Mouse (Mus musculus): ENCODE results near the gene Tsc22d3. TPM values are rescaled to one million over a fixed set of nuclear protein-coding genes. Genes with fewer than 3 reads are reported as not detected.

The Tsc22d3 gene
- 7.1 and 15.9 TPM in 2 replicates for total RNA-seq (2015; ENCODE audit: low replicate concordance)
- total RNA-seq (2017; ENCODE audit: low replicate concordance), result 4.9 and 15.8 TPM in 2 replicates

DNA sequence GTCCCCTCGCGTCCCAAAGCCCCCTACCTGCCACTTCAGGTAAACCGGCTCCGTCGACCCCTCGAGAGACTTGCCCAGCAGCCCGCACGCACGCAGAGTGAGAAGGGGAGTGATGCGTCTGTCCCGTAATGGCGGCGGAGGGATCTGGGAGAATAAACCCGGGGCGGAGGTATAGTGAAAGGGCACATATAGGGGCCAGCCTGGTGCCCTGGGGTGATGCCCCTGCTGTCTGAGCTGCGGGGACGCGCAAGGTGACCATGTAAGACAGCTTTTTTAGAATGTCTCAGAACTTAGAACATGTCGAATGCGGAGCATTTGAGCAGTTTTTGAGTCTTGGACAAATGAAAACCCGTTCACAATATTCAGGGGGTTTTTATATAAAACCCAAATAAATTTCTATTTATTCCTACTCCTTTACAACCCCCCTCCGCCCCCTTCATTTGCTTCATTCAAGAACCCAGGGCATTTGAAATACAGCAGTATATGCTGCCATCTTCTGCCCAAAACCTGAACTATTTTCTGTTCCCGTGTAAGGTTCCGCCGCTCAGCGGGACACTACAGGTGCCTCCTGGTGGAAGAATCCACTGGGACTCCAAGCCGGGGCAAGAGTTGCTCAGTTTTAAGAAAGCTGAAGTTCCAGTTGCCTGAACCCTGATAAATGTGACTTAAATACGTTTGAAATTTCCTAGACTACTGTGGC is at the start of gene Tsc22d3:
Tsc22d3 (minus strand) TSS at position 250 of the 700 bp plus-strand sequence.
- peak; percentile 76 for ATAC-seq (replicated peaks; ENCODE audit: low FRiP score, poor library complexity, severe bottlenecking)

DNA sequence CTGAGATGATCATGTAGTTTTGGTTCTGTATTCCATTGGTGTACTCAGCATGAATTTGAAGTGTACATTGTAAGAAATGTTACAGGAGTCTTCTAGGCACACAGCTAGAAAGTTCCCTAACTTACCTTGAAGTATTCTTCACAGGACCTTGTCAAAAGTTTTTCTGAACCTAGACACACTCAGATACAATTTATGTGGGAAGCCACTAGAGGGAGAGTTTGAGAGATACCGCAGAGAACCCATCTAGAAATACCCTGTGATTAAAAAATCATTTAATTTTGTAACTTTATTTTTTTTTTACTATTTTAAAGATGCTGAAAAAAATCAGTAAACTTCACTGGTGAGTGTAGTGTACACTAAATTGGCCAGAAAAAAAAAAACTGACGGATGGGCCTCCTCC is 39.1 kb upstream of the Tsc22d3 start:
- ATAC-seq (replicated peaks; ENCODE audit: low FRiP score, poor library complexity, severe bottlenecking), result no peak

DNA sequence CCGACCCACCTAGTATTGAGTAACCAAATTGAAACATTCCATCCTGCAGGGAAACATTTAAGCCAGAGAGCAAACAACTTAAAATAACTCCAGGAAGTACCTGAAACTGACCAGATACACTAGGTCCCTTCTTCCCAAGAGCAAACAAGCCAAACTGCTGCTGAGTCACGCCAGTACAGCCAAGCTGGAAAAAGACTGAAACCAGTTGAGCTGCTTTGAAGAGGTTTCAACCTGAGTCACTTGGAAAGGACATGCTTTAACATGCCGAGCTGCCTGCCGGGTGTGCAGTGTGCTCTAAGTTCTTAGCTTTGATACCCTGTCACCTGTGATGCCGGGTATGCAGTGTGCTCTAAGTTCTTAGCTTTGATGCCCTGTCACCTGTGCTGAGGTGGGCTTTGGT is 37.6 kb upstream of the Tsc22d3 start:
- ATAC-seq (replicated peaks; ENCODE audit: low FRiP score, poor library complexity, severe bottlenecking), result no peak

DNA sequence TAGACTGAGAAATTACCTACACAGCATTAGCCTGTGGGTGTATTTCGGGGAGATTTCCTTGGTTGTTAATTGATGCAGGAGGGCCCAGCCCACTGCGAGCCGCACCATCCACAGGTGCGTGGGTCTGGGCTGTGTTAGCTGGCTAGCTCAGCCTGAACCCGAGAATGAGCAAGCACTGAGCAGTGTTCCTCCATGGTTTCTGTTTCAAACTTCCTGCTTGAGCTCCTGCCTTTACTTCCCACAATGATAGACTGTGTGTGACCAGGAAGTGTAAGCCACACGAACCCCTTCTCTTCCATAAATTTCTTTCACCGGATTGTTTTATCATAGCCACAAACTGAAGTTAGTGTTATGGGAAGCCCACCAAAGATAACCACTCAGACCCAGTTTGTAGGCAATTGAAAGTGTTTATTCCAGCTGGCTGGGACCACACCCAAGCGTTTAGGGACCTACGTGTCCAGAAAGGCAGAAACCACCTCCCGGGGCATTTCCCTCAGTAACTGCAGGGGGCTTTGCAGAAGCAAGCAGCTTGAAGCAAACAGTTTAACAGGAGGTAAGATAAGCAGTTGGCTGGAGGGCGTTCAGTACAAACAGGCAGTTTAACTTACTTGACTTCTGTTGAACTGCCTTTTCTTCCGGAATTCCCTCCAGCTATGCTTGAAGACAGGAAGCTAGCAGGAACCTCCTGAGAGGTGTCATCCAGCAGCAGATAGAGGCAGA is 24.6 kb upstream of the Tsc22d3 start:
- ATAC-seq (replicated peaks; ENCODE audit: low FRiP score, poor library complexity, severe bottlenecking), result no peak

DNA sequence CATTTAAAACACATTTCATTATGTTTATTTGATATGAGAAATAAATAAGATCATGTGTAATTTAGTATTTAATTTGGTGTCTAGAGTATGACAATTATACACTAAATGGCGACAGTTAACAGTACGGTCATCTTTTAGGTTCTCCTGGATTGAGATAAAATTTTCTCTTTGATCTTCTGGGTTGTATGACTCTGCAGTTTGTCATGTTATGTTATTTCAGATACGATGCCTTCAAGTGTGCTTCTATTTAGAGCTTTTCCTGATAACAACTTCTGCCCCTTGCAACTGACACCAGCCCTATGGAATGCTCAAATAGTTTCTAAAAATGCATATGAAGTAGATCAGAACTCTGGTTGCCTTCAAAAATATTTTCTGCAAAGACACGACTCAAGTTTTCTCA is 9.5 kb upstream of the Tsc22d3 start:
- ATAC-seq (replicated peaks; ENCODE audit: low FRiP score, poor library complexity, severe bottlenecking), result no peak

DNA sequence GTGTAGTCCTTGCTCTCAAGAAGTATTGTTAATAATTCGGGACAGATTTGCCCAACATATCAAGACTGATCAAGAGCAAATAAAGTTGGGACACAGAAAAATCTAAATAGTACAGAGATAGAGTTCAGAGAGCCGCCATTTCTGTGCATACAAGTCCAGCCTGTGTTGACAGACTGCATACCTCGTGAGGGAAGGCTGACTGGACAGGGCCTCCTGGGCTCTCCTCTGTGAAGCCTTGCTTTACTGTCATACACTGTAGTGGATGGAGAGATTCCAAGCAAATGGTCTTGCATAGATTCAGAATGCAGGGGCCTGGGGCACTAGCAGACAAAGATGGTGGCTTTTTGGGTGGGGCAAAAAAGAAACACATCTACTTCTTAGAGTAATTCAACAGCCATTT is 1.4 kb upstream of the Tsc22d3 start:
- ATAC-seq (replicated peaks; ENCODE audit: low FRiP score, poor library complexity, severe bottlenecking), result no peak

DNA sequence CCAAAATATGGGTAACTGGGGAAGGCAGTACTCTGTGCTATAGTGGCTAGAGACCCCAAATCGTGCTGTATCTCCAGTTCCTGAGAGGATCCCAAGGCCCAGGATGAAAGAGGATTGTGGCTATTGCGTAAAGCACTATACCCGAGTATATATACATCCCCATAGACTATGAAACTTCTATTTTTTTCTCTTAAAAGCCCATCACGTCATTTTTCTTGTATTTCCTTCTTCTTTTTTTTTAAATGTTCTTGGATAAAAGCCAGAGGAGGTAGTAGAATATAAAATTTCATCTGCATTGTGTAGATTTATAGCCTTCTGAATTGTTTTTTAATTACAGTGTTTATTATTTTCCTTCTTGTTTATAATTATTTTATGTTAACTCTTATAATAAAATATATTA is 852 bp upstream of the Tsc22d3 start:
- ATAC-seq (replicated peaks; ENCODE audit: low FRiP score, poor library complexity, severe bottlenecking), result no peak

DNA sequence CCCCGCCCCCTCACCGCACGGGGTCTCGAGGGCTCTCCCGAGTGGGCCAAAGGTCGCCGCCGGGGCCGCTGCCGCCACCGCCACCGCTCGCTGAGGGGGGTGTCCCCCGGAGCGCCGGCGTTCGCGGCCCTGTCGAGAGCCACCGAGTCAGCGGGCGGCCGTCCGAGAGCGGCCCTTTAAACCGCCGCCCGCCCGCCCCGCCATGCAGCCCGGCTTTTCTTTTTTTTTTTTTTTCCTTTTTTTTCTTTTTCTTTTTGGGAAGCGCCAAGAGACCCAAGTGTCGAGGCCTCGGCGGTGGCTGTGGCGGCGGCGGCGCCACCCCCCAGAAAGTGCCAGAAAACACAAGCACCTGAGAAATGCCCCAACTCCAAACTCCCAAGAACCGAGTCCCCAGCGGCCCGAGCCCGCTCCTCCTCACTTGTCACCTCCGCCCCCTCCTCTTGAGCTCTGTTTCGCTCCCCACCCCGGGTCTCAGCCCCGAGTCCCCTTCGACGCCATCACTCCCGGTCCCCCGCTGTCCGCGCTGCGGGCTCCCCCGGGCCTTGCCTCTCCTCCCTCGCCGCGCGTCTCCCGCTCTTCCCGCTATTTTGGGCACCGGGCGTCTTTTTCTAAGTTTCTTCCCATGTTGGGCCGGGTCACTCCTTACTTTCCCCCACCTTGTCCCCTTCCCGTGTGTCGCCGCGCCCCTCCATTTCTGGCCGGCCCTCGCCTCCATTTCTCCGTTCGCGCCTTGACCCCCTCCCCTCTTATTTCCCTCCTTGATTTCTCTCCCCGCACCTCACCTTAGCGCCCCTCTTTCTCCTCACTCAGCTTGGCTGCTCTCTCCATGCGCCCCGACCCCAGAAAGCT is 674 bp downstream of the Tsc22d3 start:
- no peak for ATAC-seq (replicated peaks; ENCODE audit: low FRiP score, poor library complexity, severe bottlenecking)

DNA sequence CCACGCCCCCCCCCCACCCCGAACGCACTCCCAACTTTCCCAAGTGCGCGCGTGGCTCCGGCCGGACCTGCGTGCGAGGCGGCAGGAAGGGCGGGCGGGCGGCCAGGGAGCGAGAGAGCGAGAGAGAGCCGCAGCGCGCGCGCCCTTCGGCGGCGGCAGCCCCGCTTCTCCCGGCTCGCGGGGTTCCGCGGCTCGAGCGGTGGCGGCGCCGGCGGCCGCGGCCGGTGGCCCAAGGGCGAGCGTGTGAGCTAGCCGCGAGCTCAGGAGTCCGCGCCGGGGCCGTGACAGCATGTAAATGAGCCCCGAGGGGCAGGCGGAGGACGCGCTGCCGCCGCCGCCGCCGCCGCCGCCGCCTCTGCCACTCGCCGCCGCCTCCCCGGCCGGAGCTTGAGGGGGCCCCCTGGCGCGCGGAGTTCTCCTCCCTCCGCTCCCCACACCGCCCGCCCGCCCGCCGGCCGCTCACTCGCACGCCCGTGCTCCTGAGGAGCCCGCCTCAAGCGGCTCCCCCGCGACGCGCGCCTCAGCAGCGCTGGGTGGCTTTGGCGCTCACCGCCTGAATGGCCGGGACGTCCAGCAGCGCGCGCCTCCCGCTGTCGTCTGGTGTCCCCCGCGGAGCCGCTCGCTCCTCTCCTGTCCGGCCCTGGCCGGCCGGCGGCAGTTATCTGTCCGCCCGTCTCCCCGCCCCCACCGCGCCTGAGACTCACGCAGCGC is 1.5 kb downstream of the Tsc22d3 start:
- ATAC-seq (replicated peaks; ENCODE audit: low FRiP score, poor library complexity, severe bottlenecking), result peak; percentile 80

DNA sequence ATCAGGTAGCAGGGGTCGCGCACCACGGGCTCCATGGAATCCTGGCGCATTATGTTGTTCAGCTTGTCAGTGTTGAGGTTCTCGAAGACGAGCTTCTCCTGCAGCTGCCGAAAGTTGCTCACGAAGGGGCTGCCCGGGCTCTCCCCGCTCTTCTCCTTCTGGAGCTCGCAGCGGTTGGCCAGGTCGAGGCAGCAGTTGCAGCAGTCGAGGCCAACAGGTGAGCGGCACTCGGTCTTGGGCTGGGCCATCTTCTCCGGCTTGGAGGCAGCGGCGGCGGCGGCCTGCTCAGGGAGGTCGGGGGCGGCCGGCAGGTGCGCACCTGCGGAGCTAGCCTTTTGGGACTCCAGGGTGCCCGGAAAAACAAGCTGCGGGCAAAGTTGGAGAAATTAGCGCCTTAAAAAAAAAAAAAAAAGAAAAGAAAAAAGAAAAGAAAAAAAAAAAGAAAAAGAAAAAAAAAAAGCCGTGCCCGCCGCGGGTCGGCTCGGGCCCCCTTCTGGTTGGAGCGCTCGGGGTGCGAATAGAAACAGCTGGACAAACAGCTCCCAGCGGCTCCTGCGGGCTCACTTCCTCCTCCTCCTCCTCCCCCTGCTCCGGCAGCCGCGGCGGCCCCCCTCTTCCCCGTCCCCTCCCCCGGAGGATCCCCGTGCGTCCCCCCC is 2.1 kb downstream of the Tsc22d3 start:
- ATAC-seq (replicated peaks; ENCODE audit: low FRiP score, poor library complexity, severe bottlenecking), result no peak

DNA sequence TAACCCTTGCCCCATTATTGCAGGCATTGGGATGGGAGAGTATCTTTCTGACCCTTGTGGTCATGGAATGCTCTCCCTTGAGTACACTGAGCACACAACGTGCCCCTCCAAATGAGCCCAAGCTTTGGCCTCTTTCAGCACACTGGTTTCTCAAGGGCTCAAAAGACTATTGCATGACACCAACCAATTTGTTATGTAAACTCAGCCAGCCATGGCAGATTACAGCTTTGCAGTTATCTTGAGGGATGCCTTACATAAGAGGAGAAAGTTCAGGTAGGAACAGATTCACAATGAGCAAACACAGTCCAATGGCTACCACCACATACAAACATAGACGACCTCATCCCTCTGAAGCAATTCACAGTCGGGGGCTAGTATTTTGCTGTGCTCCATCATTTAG is 9.3 kb downstream of the Tsc22d3 start:
- ATAC-seq (replicated peaks; ENCODE audit: low FRiP score, poor library complexity, severe bottlenecking), result no peak

DNA sequence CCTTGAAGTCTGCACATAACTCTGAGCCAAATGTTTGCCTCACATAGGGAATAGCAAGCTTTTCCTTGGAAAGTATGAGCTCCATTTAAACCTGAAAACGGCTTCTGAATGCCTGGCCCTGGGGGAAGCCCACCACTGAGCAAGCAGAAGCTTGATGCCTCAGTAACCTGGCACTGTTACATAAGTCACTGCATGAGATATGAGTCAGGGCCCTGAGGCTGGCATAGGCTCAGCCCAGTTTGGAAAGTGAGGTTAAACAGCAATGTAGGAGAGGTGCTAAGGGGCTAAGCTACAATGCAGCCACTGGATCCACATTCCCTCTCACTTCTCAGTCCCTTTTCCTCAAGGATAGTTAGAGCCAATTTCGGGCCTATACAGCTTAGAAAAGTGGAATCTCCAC is 10.3 kb downstream of the Tsc22d3 start:
- ATAC-seq (replicated peaks; ENCODE audit: low FRiP score, poor library complexity, severe bottlenecking), result no peak

DNA sequence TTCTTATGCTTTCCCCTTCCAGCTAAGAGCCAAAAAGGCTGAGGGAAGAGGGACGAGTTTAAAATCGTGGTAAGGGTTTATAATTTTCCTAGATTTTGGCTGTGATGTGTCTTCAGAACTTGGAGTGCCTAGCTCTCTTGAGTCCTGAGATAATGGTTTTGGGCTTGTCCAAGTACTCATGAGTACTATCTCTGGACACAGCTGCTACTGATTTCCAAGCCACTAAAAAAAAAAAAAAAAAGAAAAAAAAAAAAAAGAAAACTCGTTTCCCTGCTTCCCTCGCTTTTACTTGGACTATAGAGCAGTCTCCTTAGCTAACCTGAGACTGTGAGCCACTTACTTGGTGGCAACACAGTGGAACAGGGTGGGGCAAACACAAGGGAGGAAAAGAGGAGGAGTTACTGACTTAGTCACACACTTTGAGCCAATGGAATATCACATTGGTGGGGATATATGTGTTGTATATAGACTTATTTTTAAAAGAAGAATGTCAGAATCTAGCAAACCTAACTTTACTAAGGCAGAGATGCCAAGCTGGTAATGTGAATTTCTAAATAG is 11.2 kb downstream of the Tsc22d3 start:
- peak; percentile 63; the same call in 1 of the 2 replicates for ATAC-seq (replicated peaks; ENCODE audit: low FRiP score, poor library complexity, severe bottlenecking)

DNA sequence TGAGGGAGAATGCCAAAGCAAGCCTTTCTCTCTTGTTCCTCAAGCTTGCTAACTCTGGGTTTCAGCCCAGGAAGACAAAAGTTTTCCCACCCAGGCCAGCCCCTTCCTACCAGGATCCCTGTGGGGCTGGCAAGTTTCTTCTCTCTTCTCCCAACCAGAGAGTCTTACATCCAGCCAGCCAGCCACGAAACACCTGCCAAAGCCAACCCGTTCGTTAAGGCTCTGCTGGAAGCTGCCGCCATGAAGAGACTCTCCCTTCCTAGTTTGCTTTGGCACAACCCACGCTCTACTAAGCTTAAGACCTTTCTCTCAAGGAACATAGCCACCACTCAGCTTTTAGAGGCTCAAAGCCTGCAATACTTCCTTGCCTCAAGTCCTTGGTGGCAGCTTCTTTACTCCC is 11.9 kb downstream of the Tsc22d3 start:
- ATAC-seq (replicated peaks; ENCODE audit: low FRiP score, poor library complexity, severe bottlenecking), result no peak

DNA sequence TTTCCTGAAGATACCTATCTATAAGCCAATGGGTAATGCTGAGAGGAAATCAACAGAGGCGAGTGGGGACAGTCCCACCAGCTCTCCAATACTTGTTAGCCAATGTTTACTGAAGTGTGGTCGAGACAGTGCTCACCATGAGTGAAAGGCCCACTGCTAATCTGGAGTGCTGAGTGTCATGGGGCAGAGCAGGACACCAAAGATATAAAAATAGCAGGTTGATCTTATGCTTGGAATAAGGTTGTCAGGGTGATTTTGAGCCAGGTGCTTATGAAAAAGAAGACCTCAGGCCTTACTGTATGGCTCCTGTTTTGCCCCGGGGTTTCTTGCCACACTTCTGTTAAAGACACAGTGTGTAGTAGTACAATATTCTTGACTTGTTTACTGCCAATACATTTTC is 20.0 kb downstream of the Tsc22d3 start:
- ATAC-seq (replicated peaks; ENCODE audit: low FRiP score, poor library complexity, severe bottlenecking), result no peak

DNA sequence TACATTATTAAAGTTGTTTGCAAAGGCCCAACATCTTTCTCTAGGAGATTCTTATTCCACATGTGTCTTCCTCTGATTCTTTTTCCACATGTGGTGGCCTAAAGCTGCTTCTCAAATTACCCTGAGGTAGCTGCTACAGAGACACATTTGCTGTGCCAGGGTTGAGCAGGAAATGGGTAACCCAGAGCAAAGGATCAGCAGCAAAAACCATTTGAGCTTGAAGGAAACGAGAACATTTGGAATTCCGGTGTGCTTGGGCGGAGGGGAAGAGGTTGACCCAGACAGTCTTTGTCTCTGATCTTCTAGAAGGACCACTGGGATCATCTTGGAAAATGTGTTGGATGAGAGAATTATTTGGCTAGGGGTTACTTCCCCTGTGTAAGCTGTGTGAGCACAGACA is 24.8 kb downstream of the Tsc22d3 start:
- no peak for ATAC-seq (replicated peaks; ENCODE audit: low FRiP score, poor library complexity, severe bottlenecking)

DNA sequence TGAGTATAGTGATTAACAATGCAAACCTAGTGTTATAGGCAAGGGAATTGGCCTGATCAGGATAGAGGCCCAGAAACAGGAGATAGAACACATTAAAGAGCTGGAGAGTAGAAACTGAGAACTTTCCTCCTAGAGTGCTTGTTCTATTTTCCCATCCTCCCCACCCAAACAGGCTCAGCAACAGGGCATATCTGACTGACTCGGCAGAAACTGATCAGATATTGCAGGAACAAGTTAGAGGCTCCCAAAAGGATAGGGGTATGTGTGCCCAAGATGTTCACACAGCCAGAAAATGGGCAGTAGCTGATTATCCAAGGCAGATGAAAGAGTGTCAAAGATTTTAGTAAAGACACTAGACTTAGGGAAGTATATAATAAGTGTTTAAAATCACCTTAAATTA is 25.3 kb downstream of the Tsc22d3 start:
- ATAC-seq (replicated peaks; ENCODE audit: low FRiP score, poor library complexity, severe bottlenecking), result 0 out of 2 replicates have a peak, but pooled peaks have one; percentile 76

DNA sequence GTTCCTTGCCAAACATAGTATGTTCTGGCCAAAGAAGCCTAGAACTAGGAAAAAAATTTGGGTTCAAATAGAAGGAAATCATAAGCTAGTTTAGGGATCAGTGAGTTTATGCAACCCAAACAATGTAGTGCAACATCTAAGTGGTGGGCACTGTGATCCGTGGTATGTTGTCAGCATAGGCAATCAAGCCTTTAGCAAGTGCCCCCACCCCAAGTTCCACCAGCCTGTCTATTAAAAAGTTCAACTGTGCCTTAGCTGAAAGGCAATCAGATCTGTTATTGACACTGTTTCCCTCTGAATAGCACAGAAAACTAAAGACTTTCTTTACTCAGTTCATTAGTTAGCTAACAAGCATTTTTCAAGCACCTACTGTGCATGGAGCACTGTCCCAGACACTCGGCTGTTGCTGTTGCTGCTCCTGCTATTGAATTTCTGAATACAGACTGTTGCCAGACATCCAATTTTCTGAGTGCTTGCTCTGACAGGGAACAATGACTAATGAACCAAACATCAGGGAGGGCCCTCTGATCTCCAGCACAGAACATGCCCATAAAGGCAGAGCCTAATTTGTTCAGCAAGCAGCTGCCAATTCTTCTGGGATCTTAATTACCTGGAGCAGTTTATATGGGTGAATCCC is 27.6 kb downstream of the Tsc22d3 start:
- ATAC-seq (replicated peaks; ENCODE audit: low FRiP score, poor library complexity, severe bottlenecking), result no peak

DNA sequence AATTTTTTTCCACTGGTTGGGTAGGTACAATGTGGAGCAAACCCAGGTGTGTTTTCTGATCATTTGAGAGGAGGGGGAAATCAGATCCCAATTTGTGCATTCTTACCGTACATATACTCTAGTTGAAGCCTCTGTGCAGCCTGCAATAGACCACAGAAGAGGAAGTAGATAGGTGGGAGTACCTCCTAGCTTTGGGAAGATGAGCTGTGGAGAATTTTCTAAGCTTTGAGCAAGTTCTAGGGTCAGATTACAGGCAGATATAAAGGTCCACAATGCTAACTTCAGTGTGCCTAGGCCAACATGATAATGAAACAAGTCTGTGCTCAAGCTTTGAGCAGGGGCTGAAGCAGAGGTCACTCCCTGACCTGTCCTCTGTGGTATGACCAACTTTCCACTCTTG is 30.9 kb downstream of the Tsc22d3 start:
- ATAC-seq (replicated peaks; ENCODE audit: low FRiP score, poor library complexity, severe bottlenecking), result no peak

All from erythroid progenitor cell, adult 5-6 weeks (primary cell).